Mouse (Mus musculus) duodenum, adult 2 months (tissue): ENCODE measurements around the gene Slc34a2. TPM values are rescaled to one million over a fixed set of nuclear protein-coding genes. Genes with fewer than 3 reads are reported as not detected.

ENCODE experiments used
- polyA plus RNA-seq: library from polyadenylated mRNA; depleted of rRNA; stranded (reverse); fragments of >200 nt; gene quantifications from 2 replicates; pipeline ENCODE4 v1.2.3, GENCODE M21; 2012; ENCODE audit warnings: low replicate concordance; rRNA removed

Gene Slc34a2
- 0.39 and 83.1 TPM in 2 replicates for polyA plus RNA-seq

GRCm38 (mm10) chr5:53037781-53038180 lies at the start of gene Slc34a2:
Gene Slc34a2, plus strand, starts transcription at chr5:53038081.

Other genes starting within 250 kb of the Slc34a2 start
- 2.9 and 3.1 TPM in 2 replicates for gene Anapc4, start 204.1 kb upstream of the Slc34a2 start, polyA plus RNA-seq
- gene Sel1l3, start 175.8 kb downstream of the Slc34a2 start, polyA plus RNA-seq, result 23.0 and 29.3 TPM in 2 replicates
- 42.1 and 50.5 TPM in 2 replicates for gene Smim20, start 229.0 kb downstream of the Slc34a2 start, polyA plus RNA-seq